Mouse (Mus musculus) olfactory bulb, adult 2 months (tissue): ENCODE results near the gene Kcnt2. TPM values are rescaled to one million over a fixed set of nuclear protein-coding genes. Genes with fewer than 3 reads are reported as not detected.

Experiments
- H3K27ac ChIP-seq: fragments of 200-500 bp; 2 replicates; pipeline ENCODE4 v1.5.1; 2012; ENCODE audit warnings: low read depth, low read length; ENCODE audit not compliant: insufficient read depth
- H3K4me1 ChIP-seq: fragments of 200-500 bp; 2 replicates; pipeline ENCODE4 v1.6.1; 2012; ENCODE audit warnings: low read length; ENCODE audit not compliant: control insufficient read depth, insufficient read depth
- H3K4me3 ChIP-seq: fragments of 200-500 bp; 2 replicates; pipeline ENCODE4 v1.5.1; 2012; ENCODE audit warnings: mild to moderate bottlenecking, low read depth, low read length, moderate library complexity; ENCODE audit not compliant: insufficient read depth
- CTCF ChIP-seq: fragments of 200-500 bp; IDR thresholded peaks from 2 replicates; pipeline ENCODE4 v1.5.1; 2012; ENCODE audit warnings: low read depth, mild to moderate bottlenecking, low read length, moderate library complexity; ENCODE audit not compliant: insufficient read depth
- POLR2A ChIP-seq: fragments of 200-500 bp; IDR thresholded peaks from 2 replicates; pipeline ENCODE4 v1.6.1; 2012; ENCODE audit warnings: mild to moderate bottlenecking, low read depth, low read length, moderate library complexity; ENCODE audit not compliant: insufficient read depth
- WGBS: fragments of 180-500 bp; shearing (Covaris S2); methylation state at CpG from one replicate; pipeline ENCODE4 v1.1.7; 2018; 5-methylcytosine and 5-hydroxymethylcytosine counted together
- polyA plus RNA-seq: library from polyadenylated mRNA; stranded (reverse); fragments of >200 nt; gene quantifications from 2 replicates; pipeline ENCODE4 v1.2.4, GENCODE M21; 2012; ENCODE audit warnings: low replicate concordance; ENCODE audit not compliant: missing spikeins, insufficient read depth, insufficient read length

Kcnt2 gene
- polyA plus RNA-seq, 1 experiment, result not detected

- no peak for TF ChIP-seq POLR2A
- no peak for TF ChIP-seq CTCF
- Histone ChIP-seq H3K27ac (no peak overlapping the region), H3K4me1 (no peaks in the 10 kb centered on the region), H3K4me3 (no peak overlapping the region)
- WGBS, result 88% methylated on average over 3 of the region's 3 CpGs
These were observed 205.5 kb downstream of the Kcnt2 start for GRCm38 (mm10) chr1:140451461-140451860.

GRCm38 (mm10) chr1:140451924-140452323 is 206.0 kb downstream of the Kcnt2 start:
- no peak overlapping the region for H3K27ac ChIP-seq
- no peaks in the 10 kb centered on the region for H3K4me1 ChIP-seq
- H3K4me3 ChIP-seq, result no peak overlapping the region
- no peak for TF ChIP-seq CTCF
- 98% methylated on average over 1 of the region's 1 CpGs for WGBS

GRCm38 (mm10) chr1:140455903-140456302 is 209.9 kb downstream of the Kcnt2 start:
- WGBS, result 55% methylated on average over 2 of the region's 2 CpGs
- TF ChIP-seq POLR2A, result no peak
- TF ChIP-seq CTCF, result no peak

GRCm38 (mm10) chr1:140456873-140457272 is 210.9 kb downstream of the Kcnt2 start:
- H3K4me3 ChIP-seq, result no peak overlapping the region
- no peaks in the 10 kb centered on the region for H3K4me1 ChIP-seq
- no peak overlapping the region for H3K27ac ChIP-seq
- 82% methylated on average over 2 of the region's 2 CpGs for WGBS
- TF ChIP-seq CTCF (no peak), POLR2A (no peak)

More at GRCm38 (mm10) chr1:140455903-140456302, 209.9 kb downstream of the Kcnt2 start:
- Histone ChIP-seq H3K27ac (no peak overlapping the region), H3K4me3 (no peak overlapping the region), H3K4me1 (no peaks in the 10 kb centered on the region)

- TF ChIP-seq POLR2A, result no peak
- TF ChIP-seq CTCF, result no peak
- H3K27ac ChIP-seq, result no peak overlapping the region
- 72% methylated on average over 4 of the region's 4 CpGs for WGBS
- no peaks in the 10 kb centered on the region for H3K4me1 ChIP-seq
- H3K4me3 ChIP-seq, result no peak overlapping the region
These were observed 222.4 kb downstream of the Kcnt2 start for GRCm38 (mm10) chr1:140468315-140468714.

GRCm38 (mm10) chr1:140469586-140469985 is 223.6 kb downstream of the Kcnt2 start:
- H3K4me3 ChIP-seq, result no peak overlapping the region
- H3K27ac ChIP-seq, result no peak overlapping the region
- H3K4me1 ChIP-seq, result no peaks in the 10 kb centered on the region
- TF ChIP-seq CTCF (no peak), POLR2A (no peak)
- 90% methylated on average over 1 of the region's 1 CpGs for WGBS

GRCm38 (mm10) chr1:140476921-140477320 is 231.0 kb downstream of the Kcnt2 start:
- Histone ChIP-seq H3K27ac (no peak overlapping the region), H3K4me3 (no peak overlapping the region), H3K4me1 (no peaks in the 10 kb centered on the region)
- TF ChIP-seq POLR2A (no peak), CTCF (no peak)
- WGBS, result 69% methylated on average over 2 of the region's 2 CpGs

GRCm38 (mm10) chr1:140484016-140484415 is 238.1 kb downstream of the Kcnt2 start:
- 97% methylated on average over 1 of the region's 1 CpGs for WGBS
- H3K27ac ChIP-seq, result no peak overlapping the region
- H3K4me1 ChIP-seq, result no peaks in the 10 kb centered on the region
- TF ChIP-seq CTCF, result no peak
- no peak overlapping the region for H3K4me3 ChIP-seq

GRCm38 (mm10) chr1:140489816-140490215 is 243.9 kb downstream of the Kcnt2 start:
- Histone ChIP-seq H3K4me3 (no peak overlapping the region), H3K4me1 (no peaks in the 10 kb centered on the region), H3K27ac (no peak overlapping the region)
- TF ChIP-seq CTCF (no peak), POLR2A (no peak)
- 20% methylated on average over 2 of the region's 2 CpGs for WGBS

GRCm38 (mm10) chr1:140491406-140491805 is 245.4 kb downstream of the Kcnt2 start:
- TF ChIP-seq CTCF (no peak), POLR2A (no peak)
- Histone ChIP-seq H3K4me3 (no peak overlapping the region), H3K4me1 (no peaks in the 10 kb centered on the region), H3K27ac (no peak overlapping the region)
- WGBS, result 95% methylated on average over 1 of the region's 1 CpGs
